14 mouse cellular contexts compared by ENCODE assay signal in genomic region chr6:92532896-92533295, GRCm38 (mm10).
DNase-seq lines count a peak whose midpoint lies in the region; ATAC-seq and TF ChIP-seq lines count a peak whose summit lies in the region.
"Had no signal": no experiment of that assay in that cellular context is flagged by ENCODE, and none has a peak within 500 bp of the region (broad histone marks: within the 10 kb centered on the region; RNA-seq: fewer than 3 reads in every experiment).

No protein-coding gene starts in this region.

- no peak for DNase-seq in kidney, adult 8-10 months
- DNase-seq in lung, postnatal 0 days (ENCODE audit: low spot score) = no peak
- no peak for DNase-seq in lung, adult 2 months
- no peak for DNase-seq in heart, postnatal 0 days (ENCODE audit: low spot score)
- no peak for DNase-seq in cerebellum, adult 9-11 months
- DNase-seq in cerebellum, postnatal 25 days = no peak
- DNase-seq: adrenal gland, postnatal 25 days; cerebellum, adult 8-10 months; liver, embryonic 13.5 days; thymus, postnatal 25 days had no signal

- H3K4me2 ChIP-seq in kidney, embryonic 15.5 days = peak overlapping the region; percentile 75
- 0 out of 2 replicates have a peak overlapping the region, but pooled peaks have one; percentile 6 for H3K4me2 ChIP-seq in lung, postnatal 0 days (replicated peaks; ENCODE audit: low read depth, low read length)
- H3K4me2 ChIP-seq in heart, postnatal 0 days (ENCODE audit: low read depth, low read length) = peak overlapping the region; percentile 2; the same call in 1 of the 2 replicates
- H3K4me2 ChIP-seq: embryonic facial prominence, embryonic 12.5 days; liver, embryonic 13.5 days had no signal

- no peaks in the 10 kb centered on the region for H3K36me3 ChIP-seq in kidney, embryonic 15.5 days
- no peaks in the 10 kb centered on the region for H3K36me3 ChIP-seq in lung, postnatal 0 days (ENCODE audit: insufficient read depth, low read length)
- no peaks in the 10 kb centered on the region for H3K36me3 ChIP-seq in heart, postnatal 0 days (replicated peaks; ENCODE audit: control insufficient read depth, insufficient read depth, low read length)
- H3K36me3 ChIP-seq: embryonic facial prominence, embryonic 12.5 days; liver, embryonic 13.5 days had no signal

- no peak for TF ChIP-seq EP300 in lung, postnatal 0 days (IDR thresholded peaks at IDR 0.05)
- TF ChIP-seq EP300 in heart, postnatal 0 days (IDR thresholded peaks at IDR 0.05; ENCODE audit: low read depth) = no peak

- H3K4me3 ChIP-seq in kidney, embryonic 15.5 days (replicated peaks) = peak overlapping the region; percentile 57
- no peak overlapping the region for H3K4me3 ChIP-seq in lung, postnatal 0 days (ENCODE audit: low read depth, low read length)
- no peak overlapping the region for H3K4me3 ChIP-seq in lung, adult 2 months (replicated peaks; ENCODE audit: extremely low read depth, low read depth, low read length)
- H3K4me3 ChIP-seq in heart, postnatal 0 days (ENCODE audit: low read depth, low read length) = no peak overlapping the region; the same call in 1 of the 2 replicates
- H3K4me3 ChIP-seq: embryonic facial prominence, embryonic 12.5 days; liver, embryonic 13.5 days had no signal

- H3K4me1 ChIP-seq in kidney, embryonic 15.5 days = peaks cover 22% of the 10 kb centered on the region
- H3K4me1 ChIP-seq in lung, postnatal 0 days (ENCODE audit: insufficient read depth, low read depth, low read length) = peaks cover 2% of the 10 kb centered on the region
- peaks cover 3% of the 10 kb centered on the region; the same call in 1 of the 2 replicates for H3K4me1 ChIP-seq in lung, adult 2 months (ENCODE audit: control insufficient read depth, insufficient read depth, low read length)
- no peaks in the 10 kb centered on the region for H3K4me1 ChIP-seq in heart, postnatal 0 days (ENCODE audit: control insufficient read depth, insufficient read depth)
- H3K4me1 ChIP-seq: liver, embryonic 13.5 days had no signal

- WGBS in kidney, embryonic 15.5 days = 14% methylated on average over 3 of the region's 3 CpGs
- WGBS in lung, postnatal 0 days = 45% methylated on average over 3 of the region's 3 CpGs
- WGBS in lung, adult 2 months = 31% methylated on average over 3 of the region's 3 CpGs
- 41% methylated on average over 3 of the region's 3 CpGs for WGBS in heart, postnatal 0 days

- H3K27ac ChIP-seq in kidney, embryonic 15.5 days = peak overlapping the region; percentile 61; the same call in 1 of the 2 replicates
- no peak overlapping the region for H3K27ac ChIP-seq in lung, postnatal 0 days (ENCODE audit: low read length)
- H3K27ac ChIP-seq in heart, postnatal 0 days (ENCODE audit: low read depth) = 0 out of 2 replicates have a peak overlapping the region, but pooled peaks have one; percentile 11
- H3K27ac ChIP-seq: embryonic facial prominence, embryonic 12.5 days; liver, embryonic 13.5 days had no signal

- no peaks in the 10 kb centered on the region for H3K9me3 ChIP-seq in kidney, embryonic 15.5 days (replicated peaks)
- no peaks in the 10 kb centered on the region for H3K9me3 ChIP-seq in lung, postnatal 0 days (ENCODE audit: low read length)
- H3K9me3 ChIP-seq in heart, postnatal 0 days (replicated peaks; ENCODE audit: control insufficient read depth, low read length) = no peaks in the 10 kb centered on the region
- H3K9me3 ChIP-seq: embryonic facial prominence, embryonic 12.5 days; liver, embryonic 13.5 days had no signal

- H3K27me3 ChIP-seq in kidney, embryonic 15.5 days = no peaks in the 10 kb centered on the region
- no peaks in the 10 kb centered on the region for H3K27me3 ChIP-seq in lung, postnatal 0 days (replicated peaks; ENCODE audit: insufficient read depth, low read length)
- H3K27me3 ChIP-seq in heart, postnatal 0 days (ENCODE audit: control insufficient read depth, insufficient read depth, low read length) = no peaks in the 10 kb centered on the region
- H3K27me3 ChIP-seq: CH12.LX; embryonic facial prominence, embryonic 12.5 days; liver, embryonic 13.5 days had no signal

- ATAC-seq in kidney, embryonic 15.5 days (replicated peaks; ENCODE audit: low FRiP score) = no peak
- ATAC-seq in lung, postnatal 0 days = no peak
- no peak for ATAC-seq in heart, postnatal 0 days (ENCODE audit: insufficient read depth, low read depth)
- ATAC-seq: forebrain, embryonic 14.5 days had no signal

- TF ChIP-seq CTCF in lung, postnatal 0 days (IDR thresholded peaks at IDR 0.05) = no peak
- TF ChIP-seq CTCF in lung, adult 2 months (IDR thresholded peaks at IDR 0.05; ENCODE audit: insufficient read depth, low read length) = no peak
- no peak for TF ChIP-seq CTCF in heart, postnatal 0 days (IDR thresholded peaks at IDR 0.05; ENCODE audit: low read depth)

- H3K9ac ChIP-seq in kidney, embryonic 15.5 days = no peak overlapping the region; the same call in 1 of the 2 replicates
- no peak overlapping the region for H3K9ac ChIP-seq in lung, postnatal 0 days (replicated peaks; ENCODE audit: low read depth)
- no peak overlapping the region for H3K9ac ChIP-seq in heart, postnatal 0 days (replicated peaks; ENCODE audit: low read depth, low read length)
- H3K9ac ChIP-seq: embryonic facial prominence, embryonic 12.5 days; liver, embryonic 13.5 days had no signal

- TF ChIP-seq POLR2A in lung, adult 2 months (IDR thresholded peaks at IDR 0.05; ENCODE audit: borderline replicate concordance, extremely low read depth, low read depth, low read length) = no peak

Comparison
In these comparisons a context has a peak if more than half of its experiments do, and no peak if none do; other contexts are left out.
1. H3K4me2 ChIP-seq: peak in every context shown above with its lines; median percentile 75 in kidney, embryonic 15.5 days; 6 in lung, postnatal 0 days; 2 in heart, postnatal 0 days.